Mouse (Mus musculus) cerebellum, adult 2 months (tissue): ENCODE data around the gene Efna2.

Source experiments
- CTCF ChIP-seq: fragments of 200-500 bp; IDR thresholded peaks from 2 replicates; pipeline ENCODE4 v1.5.1; 2011; ENCODE audit warnings: low read depth, mild to moderate bottlenecking, control low read depth, low read length, moderate library complexity, borderline replicate concordance; ENCODE audit not compliant: insufficient read depth
- POLR2A ChIP-seq: fragments of 200-500 bp; IDR thresholded peaks from 2 replicates; pipeline ENCODE4 v1.6.1; 2011; ENCODE audit warnings: low read length, control low read depth, borderline replicate concordance; ENCODE audit not compliant: insufficient read depth

DNA sequence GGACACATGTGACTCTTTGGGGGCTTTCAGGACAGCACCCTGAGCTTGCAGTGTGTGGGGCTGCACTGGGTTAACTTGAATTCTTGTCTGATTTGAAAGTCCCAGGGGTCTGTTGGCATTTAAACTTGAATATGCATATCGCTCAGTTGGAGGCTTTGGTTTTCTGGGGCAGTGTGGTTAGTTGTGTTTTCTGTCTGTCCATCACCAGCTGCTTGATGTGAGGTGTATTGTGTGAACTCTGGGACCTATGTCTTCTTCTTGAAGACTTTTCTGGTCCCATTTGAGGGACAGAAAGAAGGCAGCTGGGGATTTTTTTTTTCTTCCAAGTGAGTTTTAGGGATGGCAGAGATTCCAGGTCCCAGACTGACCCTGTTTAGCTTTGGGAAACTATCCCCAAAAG is 27.9 kb downstream of the Efna2 start:
- TF ChIP-seq CTCF (no peak), POLR2A (no peak)
